ENCODE assay signal across 24 mouse cellular contexts in the genomic region with DNA sequence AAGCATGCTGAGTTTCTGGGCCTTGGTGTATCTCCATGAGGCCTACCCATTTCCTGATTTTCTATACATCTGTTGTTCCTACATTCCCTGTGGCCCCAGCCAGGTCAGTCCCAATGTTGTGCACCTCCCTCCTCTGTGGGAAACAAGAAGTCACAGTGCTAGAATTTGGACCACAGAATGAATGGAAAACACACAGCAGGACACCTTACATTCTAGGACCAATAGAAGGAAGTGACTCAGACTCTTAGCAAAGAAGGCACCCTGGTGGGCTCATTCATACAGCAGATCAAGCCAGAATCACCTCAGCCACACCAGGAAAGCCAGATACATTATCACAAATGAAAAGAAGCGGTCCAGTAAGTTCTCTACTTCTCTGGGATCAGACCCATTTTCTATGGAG.
DNase-seq lines count a peak whose midpoint lies in the region; ATAC-seq lines count a peak whose summit lies in the region.
"Had no signal": no experiment of that assay in that cellular context is flagged by ENCODE, and none has a peak within 500 bp of the region (broad histone marks: within the 10 kb centered on the region; RNA-seq: fewer than 3 reads in every experiment).

No protein-coding gene starts in this region.

- no peak overlapping the region for H3K4me2 ChIP-seq in midbrain, embryonic 15.5 days
- H3K4me2 ChIP-seq: forebrain, embryonic 13.5 days; heart, embryonic 13.5 days; hindbrain, embryonic 14.5 days had no signal

- H3K4me3 ChIP-seq in embryonic facial prominence, embryonic 10.5 days = no peak overlapping the region
- no peak overlapping the region for H3K4me3 ChIP-seq in midbrain, embryonic 15.5 days
- H3K4me3 ChIP-seq: forebrain, embryonic 10.5 days; forebrain, embryonic 13.5 days; gastrocnemius, adult 2 months; heart, embryonic 10.5 days; heart, embryonic 13.5 days had no signal

- 81% methylated on average over 1 of the region's 1 CpGs for WGBS in embryonic facial prominence, embryonic 10.5 days
- WGBS in midbrain, embryonic 15.5 days = 85% methylated on average over 1 of the region's 1 CpGs

- no peak for ATAC-seq in midbrain, embryonic 15.5 days (replicated peaks)
- ATAC-seq: forebrain, embryonic 13.5 days; forebrain, embryonic 16.5 days; hindbrain, postnatal 0 days; inflammation-experienced regulatory T-cells, adult 6 months; intestine, embryonic 16.5 days had no signal

- DNase-seq in thymus, postnatal 4 days = peak; percentile 2
- DNase-seq in thymus, postnatal 36 days = no peak
- peak; percentile 31 for DNase-seq in Muller cell, postnatal 12 days (ENCODE audit: inconsistent ontology term)
- peak; percentile 11 for DNase-seq in splenic B cell, adult 2 months (ENCODE audit: low read depth, low spot score)
- DNase-seq in embryonic facial prominence, embryonic 10.5 days (ENCODE audit: low spot score) = no peak
- DNase-seq: adrenal gland, postnatal 10 days; adrenal gland, postnatal 36 days; embryo, embryonic 11 days; gastrocnemius, adult 2 months; gastrocnemius, postnatal 14 days; heart, adult 18-20 months; heart, postnatal 14 days; heart, postnatal 4 days had no signal

- H3K36me3 ChIP-seq in splenic B cell, adult 2 months (ENCODE audit: control insufficient read depth, insufficient read depth, low read length, poor library complexity, severe bottlenecking) = no peaks in the 10 kb centered on the region
- H3K36me3 ChIP-seq in embryonic facial prominence, embryonic 10.5 days (replicated peaks) = no peaks in the 10 kb centered on the region
- H3K36me3 ChIP-seq in midbrain, embryonic 15.5 days (replicated peaks) = no peaks in the 10 kb centered on the region
- H3K36me3 ChIP-seq: forebrain, embryonic 10.5 days; G1E; heart, embryonic 10.5 days; heart, embryonic 13.5 days had no signal

- H3K27me3 ChIP-seq in splenic B cell, adult 2 months (ENCODE audit: control insufficient read depth, insufficient read depth, low read length, poor library complexity, severe bottlenecking) = no peaks in the 10 kb centered on the region; the same call in 1 of the 2 replicates
- no peaks in the 10 kb centered on the region for H3K27me3 ChIP-seq in embryonic facial prominence, embryonic 10.5 days (replicated peaks; ENCODE audit: low read depth, poor library complexity, severe bottlenecking)
- H3K27me3 ChIP-seq in midbrain, embryonic 15.5 days (replicated peaks) = no peaks in the 10 kb centered on the region
- H3K27me3 ChIP-seq: forebrain, embryonic 13.5 days; heart, embryonic 13.5 days had no signal

- no peaks in the 10 kb centered on the region for H3K4me1 ChIP-seq in embryonic facial prominence, embryonic 10.5 days
- H3K4me1 ChIP-seq in midbrain, embryonic 15.5 days = no peaks in the 10 kb centered on the region
- H3K4me1 ChIP-seq: forebrain, embryonic 10.5 days; forebrain, embryonic 13.5 days; heart, embryonic 10.5 days; heart, embryonic 13.5 days had no signal

- no peaks in the 10 kb centered on the region for H3K9me3 ChIP-seq in embryonic facial prominence, embryonic 10.5 days
- no peaks in the 10 kb centered on the region for H3K9me3 ChIP-seq in midbrain, embryonic 15.5 days
- H3K9me3 ChIP-seq: forebrain, embryonic 10.5 days; forebrain, embryonic 13.5 days; G1E; heart, embryonic 10.5 days had no signal

- no peak overlapping the region for H3K9ac ChIP-seq in midbrain, embryonic 15.5 days
- H3K9ac ChIP-seq: forebrain, embryonic 13.5 days; heart, embryonic 13.5 days; hindbrain, embryonic 14.5 days had no signal

- H3K27ac ChIP-seq in embryonic facial prominence, embryonic 10.5 days (replicated peaks) = no peak overlapping the region
- H3K27ac ChIP-seq in midbrain, embryonic 15.5 days = no peak overlapping the region
- H3K27ac ChIP-seq: forebrain, embryonic 10.5 days; forebrain, embryonic 13.5 days; gastrocnemius, adult 2 months; heart, embryonic 10.5 days; heart, embryonic 13.5 days; hindbrain, embryonic 14.5 days; hindbrain, postnatal 0 days had no signal

Comparison
In these comparisons a context has a peak if more than half of its experiments do, and no peak if none do; other contexts are left out.
1. DNase-seq: peak in thymus, postnatal 4 days (single experiment), Muller cell, postnatal 12 days (single experiment) and splenic B cell, adult 2 months (single experiment); none in thymus, postnatal 36 days (0 of 2) and embryonic facial prominence, embryonic 10.5 days (single experiment).